ENCODE assay signal across 25 mouse cellular contexts in genomic region chr8:8448911-8449310, GRCm38 (mm10).
"Had no signal": no experiment of that assay in that cellular context is flagged by ENCODE, and none has a peak within 500 bp of the region (broad histone marks: within the 10 kb centered on the region; RNA-seq: fewer than 3 reads in every experiment).

No protein-coding gene starts in this region.

- ATAC-seq: hindbrain, embryonic 16.5 days; inflammation-experienced regulatory T-cells, adult 6 months; intestine, embryonic 15.5 days; intestine, postnatal 0 days; liver, postnatal 0 days had no signal

- H3K4me3 ChIP-seq: gastrocnemius, adult 2 months; heart, embryonic 10.5 days; heart, embryonic 12.5 days; hindbrain, embryonic 10.5 days; hindbrain, embryonic 12.5 days; intestine, embryonic 15.5 days; layer of hippocampus, adult 2 months; left cerebral cortex, adult 2 months; limb, embryonic 10.5 days; limb, embryonic 12.5 days; liver, embryonic 13.5 days; liver, embryonic 15.5 days had no signal

- H3K9me3 ChIP-seq: heart, embryonic 10.5 days; heart, embryonic 12.5 days; hindbrain, embryonic 10.5 days; hindbrain, embryonic 12.5 days; intestine, embryonic 15.5 days; limb, embryonic 10.5 days; limb, embryonic 12.5 days; liver, embryonic 13.5 days; liver, embryonic 15.5 days had no signal

- H3K27ac ChIP-seq: gastrocnemius, adult 2 months; heart, embryonic 10.5 days; hindbrain, embryonic 10.5 days; hindbrain, embryonic 12.5 days; hindbrain, embryonic 14.5 days; intestine, embryonic 15.5 days; layer of hippocampus, adult 2 months; left cerebral cortex, adult 2 months; limb, embryonic 10.5 days; limb, embryonic 12.5 days; liver, embryonic 13.5 days; liver, embryonic 15.5 days had no signal

- H3K9ac ChIP-seq: heart, embryonic 12.5 days; hindbrain, embryonic 12.5 days; hindbrain, embryonic 14.5 days; intestine, embryonic 15.5 days; limb, embryonic 12.5 days; liver, embryonic 13.5 days; liver, embryonic 15.5 days; liver, postnatal 0 days had no signal

- H3K36me3 ChIP-seq: heart, embryonic 10.5 days; heart, embryonic 12.5 days; hindbrain, embryonic 10.5 days; hindbrain, embryonic 12.5 days; intestine, embryonic 15.5 days; limb, embryonic 10.5 days; limb, embryonic 12.5 days; liver, embryonic 13.5 days; liver, embryonic 15.5 days had no signal

- H3K4me1 ChIP-seq: heart, embryonic 10.5 days; heart, embryonic 12.5 days; hindbrain, embryonic 10.5 days; hindbrain, embryonic 12.5 days; intestine, embryonic 15.5 days; limb, embryonic 10.5 days; limb, embryonic 12.5 days; liver, embryonic 13.5 days; liver, embryonic 15.5 days had no signal

- H3K27me3 ChIP-seq: heart, embryonic 12.5 days; hindbrain, embryonic 12.5 days; intestine, embryonic 15.5 days; limb, embryonic 12.5 days; liver, embryonic 13.5 days; liver, embryonic 15.5 days had no signal

- DNase-seq: gastrocnemius, adult 2 months; gastrocnemius, postnatal 10 days; gastrocnemius, postnatal 25 days; heart, adult 18-20 months; heart, postnatal 10 days; heart, postnatal 4 days; kidney, postnatal 14 days; liver; liver, embryonic 13.5 days; liver, postnatal 0 days had no signal

- H3K4me2 ChIP-seq: heart, embryonic 12.5 days; hindbrain, embryonic 12.5 days; hindbrain, embryonic 14.5 days; intestine, embryonic 15.5 days; limb, embryonic 12.5 days; liver, embryonic 11.5 days; liver, embryonic 13.5 days; liver, embryonic 15.5 days had no signal
